Mouse (Mus musculus): Measurements from ENCODE around the gene Sec24b. TPM values are rescaled to one million over a fixed set of nuclear protein-coding genes. Genes with fewer than 3 reads are reported as not detected.

Sec24b gene
- total RNA-seq, 2 experiments from 2014 or later, result 28.4 to 35.1 TPM

- DNase-seq, result no peak
- intact Hi-C loops (cut with DNase I), result no loop called here
These were observed 76.6 kb downstream of the Sec24b start for GRCm38 (mm10) chr3:129984797-129985196.

- intact Hi-C loops (cut with DNase I), result no loop called here
- DNase-seq, result no peak
These were observed 79.1 kb downstream of the Sec24b start for GRCm38 (mm10) chr3:129982271-129982670.

GRCm38 (mm10) chr3:129981756-129982155 lies 79.6 kb downstream of the Sec24b start:
- no peak for DNase-seq
- intact Hi-C loops (cut with DNase I), result no loop called here

- intact Hi-C loops (cut with DNase I), result no loop called here
- no peak for DNase-seq
These were observed 81.8 kb downstream of the Sec24b start for GRCm38 (mm10) chr3:129979510-129979909.

GRCm38 (mm10) chr3:129978716-129979115 lies 82.6 kb downstream of the Sec24b start:
- no peak for DNase-seq
- intact Hi-C loops (cut with DNase I), result no loop called here

- no peak for DNase-seq
- intact Hi-C loops (cut with DNase I), result no loop called here
These were observed 85.0 kb downstream of the Sec24b start for GRCm38 (mm10) chr3:129976317-129976716.

- intact Hi-C loops (cut with DNase I), result no loop called here
- DNase-seq, result peak; percentile 10 to 13
These were observed 90.5 kb downstream of the Sec24b start for GRCm38 (mm10) chr3:129970529-129971515.

- DNase-seq, result peak; percentile 46 to 49
- intact Hi-C loops (cut with DNase I), result no loop called here
These were observed 91.6 kb downstream of the Sec24b start, which contains the start of gene Mcub for GRCm38 (mm10) chr3:129969432-129970395. Gene Mcub (minus strand): TSS chr3:129970206.

GRCm38 (mm10) chr3:129969031-129969430 lies 92.3 kb downstream of the Sec24b start:
- no peak for DNase-seq
- intact Hi-C loops (cut with DNase I), result no loop called here

- no peak for DNase-seq
- intact Hi-C loops (cut with DNase I), result no loop called here
These were observed 93.5 kb downstream of the Sec24b start for GRCm38 (mm10) chr3:129967874-129968273.

GRCm38 (mm10) chr3:129964681-129965080 lies 96.7 kb downstream of the Sec24b start:
- intact Hi-C loops (cut with DNase I), result no loop called here
- DNase-seq, result no peak

- no peak for DNase-seq
- intact Hi-C loops (cut with DNase I), result no loop called here
These were observed 98.8 kb downstream of the Sec24b start for GRCm38 (mm10) chr3:129962533-129962932.

GRCm38 (mm10) chr3:129953296-129953695 lies 108.1 kb downstream of the Sec24b start:
- intact Hi-C loops (cut with DNase I), result no loop called here
- no peak for DNase-seq

- intact Hi-C loops (cut with DNase I), result no loop called here
- DNase-seq, result no peak
These were observed 112.1 kb downstream of the Sec24b start for GRCm38 (mm10) chr3:129949158-129949773.

GRCm38 (mm10) chr3:129948359-129948758 lies 113.0 kb downstream of the Sec24b start:
- intact Hi-C loops (cut with DNase I), result no loop called here
- DNase-seq, result no peak

GRCm38 (mm10) chr3:129946217-129946914 lies 115.0 kb downstream of the Sec24b start:
- intact Hi-C loops (cut with DNase I), result no loop called here
- DNase-seq, result no peak

GRCm38 (mm10) chr3:129943813-129944212 lies 117.5 kb downstream of the Sec24b start:
- DNase-seq, result no peak
- intact Hi-C loops (cut with DNase I), result no loop called here

- intact Hi-C loops (cut with DNase I), result no loop called here
- no peak for DNase-seq
These were observed 120.1 kb downstream of the Sec24b start for GRCm38 (mm10) chr3:129941291-129941690.

- no peak for DNase-seq
- intact Hi-C loops (cut with DNase I), result no loop called here
These were observed 120.6 kb downstream of the Sec24b start for GRCm38 (mm10) chr3:129940780-129941179.

- no peak for DNase-seq
- intact Hi-C loops (cut with DNase I), result no loop called here
These were observed 122.3 kb downstream of the Sec24b start for GRCm38 (mm10) chr3:129939058-129939457.
